Mouse (Mus musculus) limb, embryonic 14.5 days (tissue): ENCODE measurements at regions not wholly inside any gene's neighbourhood (a gene's known extent, or its start where the extent isn't known, plus 50 kb on each side); places are given as distances from the start of the nearest gene placed in this dataset.

ENCODE experiments used
- ATAC-seq: fragments of 200-750 bp; cut with Nextera tagmentation; 2 replicates; pipeline ENCODE4 v1.8.0; 2017; ENCODE audit warnings: low read depth, moderate number of reproducible peaks, moderate TSS enrichment; ENCODE audit not compliant: low FRiP score
- DNase-seq: peaks from one replicate; pipeline ENCODE4 v3.0.0-alpha.2; 2015; ENCODE audit warnings: low spot score
- H3K27ac ChIP-seq: fragments of 300-500 bp; sonication (generic); replicated peaks from 2 replicates; pipeline ENCODE4 v1.5.1; 2014; ENCODE audit warnings: low read depth, mild to moderate bottlenecking, low read length, moderate library complexity, mixed read lengths
- H3K27me3 ChIP-seq: fragments of 300-500 bp; sonication (generic); 2 replicates; pipeline ENCODE4 v1.6.1; 2014; ENCODE audit warnings: low read length, mixed read lengths; ENCODE audit not compliant: control insufficient read depth, insufficient read depth
- H3K36me3 ChIP-seq: fragments of 300-500 bp; sonication (generic); 2 replicates; pipeline ENCODE4 v1.6.1; 2014; ENCODE audit warnings: mild to moderate bottlenecking, low read length, moderate library complexity, mixed read lengths; ENCODE audit not compliant: control insufficient read depth, insufficient read depth
- H3K4me1 ChIP-seq: fragments of 300-500 bp; sonication (generic); 2 replicates; pipeline ENCODE4 v1.6.1; 2014; ENCODE audit warnings: antibody characterized with exemption, low read length, mixed read lengths; ENCODE audit not compliant: control insufficient read depth, insufficient read depth
- H3K4me2 ChIP-seq: fragments of 300-500 bp; sonication (generic); replicated peaks from 2 replicates; pipeline ENCODE4 v1.6.1; 2014; ENCODE audit warnings: low read depth, mild to moderate bottlenecking, low read length, moderate library complexity; ENCODE audit not compliant: severe bottlenecking
- H3K4me3 ChIP-seq: fragments of 300-500 bp; sonication (generic); replicated peaks from 2 replicates; pipeline ENCODE4 v1.5.1; 2014; ENCODE audit warnings: low read length
- H3K9ac ChIP-seq: fragments of 300-500 bp; sonication (generic); 2 replicates; pipeline ENCODE4 v1.6.1; 2014; ENCODE audit warnings: mild to moderate bottlenecking, low read depth, low read length, moderate library complexity; ENCODE audit not compliant: severe bottlenecking
- H3K9me3 ChIP-seq: fragments of 300-500 bp; sonication (generic); 2 replicates; pipeline ENCODE4 v1.6.1; 2016; ENCODE audit warnings: low read length; ENCODE audit not compliant: control insufficient read depth
- POLR2A ChIP-seq: fragments of 200-500 bp; IDR thresholded peaks from 2 replicates; pipeline ENCODE4 v1.8.0; 2012; ENCODE audit warnings: inconsistent platforms, mild to moderate bottlenecking, moderate library complexity, borderline replicate concordance; ENCODE audit not compliant: insufficient read depth, insufficient read length; ENCODE audit errors: extremely low read depth
- WGBS: fragments of 180-500 bp; shearing (Covaris S2); extraction: QIAGEN DNeasy Blood & Tissue Kit; methylation state at CpG from one replicate; pipeline ENCODE4 v1.1.7; 2014; 5-methylcytosine and 5-hydroxymethylcytosine counted together

DNA sequence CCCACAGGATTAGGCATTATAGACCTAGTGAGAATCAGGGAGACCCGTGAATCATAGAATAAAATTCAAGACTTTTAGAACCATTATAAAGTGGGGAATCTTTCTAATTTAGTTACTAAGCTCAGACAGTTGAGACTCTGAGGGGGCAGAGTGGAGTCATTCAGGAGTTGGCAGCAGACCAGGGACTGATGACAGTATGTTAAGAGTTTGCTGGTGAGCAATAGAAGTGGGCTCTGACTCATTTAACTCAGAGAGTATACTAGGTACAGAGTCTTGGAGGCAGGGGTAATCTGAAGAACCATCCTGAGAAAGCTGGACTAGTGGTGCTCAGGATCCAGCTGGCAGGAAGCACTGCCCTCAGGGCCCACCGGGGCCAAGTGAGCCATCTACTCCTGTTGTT lies 184.9 kb upstream of the Npy start:
- no peak overlapping the region for H3K4me2 ChIP-seq
- no peak overlapping the region for H3K9ac ChIP-seq
- no peak for DNase-seq
- no peak overlapping the region for H3K27ac ChIP-seq
- no peaks in the 10 kb centered on the region for H3K9me3 ChIP-seq
- no peak for ATAC-seq
- H3K4me3 ChIP-seq: no peak overlapping the region
- H3K27me3 ChIP-seq: no peaks in the 10 kb centered on the region
- 0 out of 2 replicates have a peak, but pooled peaks cover 5% of the 10 kb centered on the region for H3K4me1 ChIP-seq
- H3K36me3 ChIP-seq: no peaks in the 10 kb centered on the region
- 84% methylated on average over 2 of the region's 2 CpGs for WGBS
- no peak for TF ChIP-seq POLR2A

DNA sequence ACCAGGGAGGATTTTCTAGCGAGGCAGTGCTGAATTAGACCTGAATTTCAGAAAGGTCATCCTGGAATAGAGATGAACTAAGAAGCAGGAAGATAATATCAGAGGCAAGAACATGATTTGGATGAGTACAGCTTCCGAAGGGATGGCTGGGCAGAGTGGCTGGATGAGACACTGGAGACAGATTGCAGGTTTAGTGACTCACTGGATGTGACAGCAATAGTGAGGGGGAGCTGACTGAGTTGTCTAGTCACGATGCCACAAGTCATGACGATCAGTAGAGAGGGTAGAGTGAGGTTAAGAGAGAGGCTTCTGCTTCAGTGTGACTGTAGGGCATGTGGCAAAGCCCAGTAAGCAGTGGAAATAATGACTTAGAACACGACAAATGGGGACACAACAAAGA lies 181.3 kb upstream of the Npy start:
- Histone ChIP-seq H3K27me3 (no peaks in the 10 kb centered on the region), H3K9ac (no peak overlapping the region), H3K27ac (no peak overlapping the region), H3K9me3 (no peaks in the 10 kb centered on the region), H3K4me3 (no peak overlapping the region), H3K4me1 (no peaks in the 10 kb centered on the region), H3K36me3 (no peaks in the 10 kb centered on the region), H3K4me2 (no peak overlapping the region)
- no peak for DNase-seq
- ATAC-seq: no peak
- 80% methylated on average over 5 of the region's 5 CpGs for WGBS
- no peak for TF ChIP-seq POLR2A

DNA sequence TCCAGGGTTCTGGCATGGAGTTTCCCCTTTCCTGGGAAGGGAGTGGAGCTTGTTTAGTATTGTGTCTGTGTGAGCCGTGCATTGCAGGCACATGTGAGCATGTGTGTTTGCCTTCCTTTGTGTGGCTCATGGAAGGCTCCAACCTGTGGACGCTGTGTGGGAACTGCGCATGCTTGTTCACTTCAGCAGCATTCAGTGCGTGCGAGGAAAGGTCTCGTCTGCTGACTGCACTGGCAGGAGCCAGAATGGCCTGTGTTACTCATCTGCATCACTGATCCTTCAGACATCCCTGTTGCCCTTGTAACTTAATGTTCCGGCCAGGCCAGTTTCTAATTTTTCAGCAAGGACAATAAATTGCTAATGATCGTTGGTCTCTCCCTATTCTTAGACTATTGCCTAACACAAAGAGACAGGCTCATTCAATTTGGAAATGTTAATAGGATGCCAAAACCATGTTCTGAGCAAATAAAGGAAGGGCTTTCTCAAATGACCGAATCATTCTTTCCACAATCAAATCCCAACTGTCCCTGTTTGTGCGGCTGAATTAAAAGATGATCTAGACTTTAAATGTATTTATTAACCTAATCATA lies 167.9 kb upstream of the Npy start:
- H3K4me3 ChIP-seq: no peak overlapping the region
- no peaks in the 10 kb centered on the region for H3K36me3 ChIP-seq
- DNase-seq (no peak), ATAC-seq (no peak)
- WGBS: 80% methylated on average over 10 of the region's 10 CpGs
- no peak overlapping the region for H3K27ac ChIP-seq
- H3K4me1 ChIP-seq: no peaks in the 10 kb centered on the region
- H3K9ac ChIP-seq: no peak overlapping the region
- TF ChIP-seq POLR2A: no peak
- H3K27me3 ChIP-seq: no peaks in the 10 kb centered on the region
- H3K9me3 ChIP-seq: no peaks in the 10 kb centered on the region
- H3K4me2 ChIP-seq: no peak overlapping the region

DNA sequence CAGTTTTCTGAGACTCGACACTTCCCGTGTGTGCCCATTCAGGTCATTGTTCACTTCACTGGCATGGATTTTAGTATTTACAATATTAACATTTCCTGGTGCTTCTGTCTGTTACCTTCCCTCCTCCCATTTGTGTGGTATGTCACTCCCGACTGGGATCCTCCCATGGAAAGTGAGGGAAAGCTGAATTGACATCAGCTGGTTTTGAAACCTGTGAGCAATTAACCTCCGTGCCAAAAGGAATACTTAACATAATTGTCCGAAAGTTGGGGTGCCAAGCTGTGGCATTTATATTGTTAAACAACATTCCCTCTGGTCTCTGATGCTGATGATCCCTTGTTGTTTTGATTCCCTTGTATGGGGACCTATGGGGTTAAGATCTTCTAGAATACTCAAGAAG lies 167.3 kb upstream of the Npy start:
- Histone ChIP-seq H3K4me3 (no peak overlapping the region), H3K36me3 (no peaks in the 10 kb centered on the region), H3K4me1 (no peaks in the 10 kb centered on the region), H3K9ac (no peak overlapping the region), H3K27ac (no peak overlapping the region), H3K27me3 (no peaks in the 10 kb centered on the region), H3K4me2 (no peak overlapping the region), H3K9me3 (no peaks in the 10 kb centered on the region)
- no peak for TF ChIP-seq POLR2A
- no peak for ATAC-seq
- 61% methylated on average over 5 of the region's 5 CpGs for WGBS
- DNase-seq: no peak

DNA sequence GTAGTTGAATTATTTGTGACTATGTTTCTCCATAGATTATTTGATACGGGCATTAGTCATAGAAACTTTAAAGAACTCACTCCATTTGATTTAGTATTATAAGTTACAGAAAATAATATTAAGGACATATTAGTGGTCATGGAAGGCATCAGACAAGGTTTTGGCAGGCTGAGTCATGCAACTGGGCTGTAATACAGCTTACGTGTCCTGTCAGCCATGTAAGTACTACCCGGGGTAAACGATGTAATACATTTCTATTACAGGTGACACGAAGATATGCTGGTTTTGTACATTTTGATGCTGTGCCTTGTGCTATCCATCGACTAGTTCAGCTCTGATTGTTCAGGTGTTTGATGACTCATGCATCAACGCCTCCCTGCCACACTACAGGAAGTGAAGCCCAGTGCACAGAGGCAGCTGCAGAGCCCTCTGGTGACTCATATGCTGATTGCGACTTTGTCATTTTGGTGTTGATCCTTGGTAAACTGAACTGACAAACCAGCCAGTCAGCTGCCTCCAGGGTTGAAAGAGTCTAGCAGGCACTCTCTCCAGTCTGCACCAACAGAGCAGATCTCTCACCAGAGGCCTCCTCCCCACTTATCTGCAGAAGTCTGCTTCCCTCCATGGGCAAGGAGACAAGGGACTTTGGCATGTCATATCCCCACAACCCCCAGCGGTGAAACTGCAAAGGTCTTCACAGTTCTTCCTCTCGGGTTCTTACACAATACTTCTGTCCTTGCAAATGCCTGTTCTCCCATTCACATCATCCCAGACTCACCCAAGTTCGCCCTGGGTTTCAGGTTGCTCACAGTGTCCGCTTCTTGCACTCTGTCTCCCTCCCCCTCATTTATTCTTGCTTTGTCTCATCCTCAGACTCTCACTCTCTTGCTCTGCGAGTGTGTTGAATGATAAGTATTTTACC lies 165.9 kb upstream of the Npy start:
- 72% methylated on average over 13 of the region's 13 CpGs for WGBS
- Histone ChIP-seq H3K9me3 (no peaks in the 10 kb centered on the region), H3K9ac (no peak overlapping the region), H3K4me3 (no peak overlapping the region), H3K36me3 (no peaks in the 10 kb centered on the region), H3K27ac (no peak overlapping the region), H3K4me2 (no peak overlapping the region), H3K27me3 (no peaks in the 10 kb centered on the region), H3K4me1 (no peaks in the 10 kb centered on the region)
- no peak for DNase-seq
- no peak for TF ChIP-seq POLR2A
- ATAC-seq: no peak
